Mouse (Mus musculus) 416B (cell line): ENCODE measurements around the gene Mrpl12.
A peak's percentile ranks its signal among the peaks of the same experiment; 100 is the strongest.

ENCODE experiments used
- DNase-seq: peaks from one replicate; pipeline ENCODE4 v3.0.0; 2011; ENCODE audit warnings: low read depth

Gene Mrpl12

DNA sequence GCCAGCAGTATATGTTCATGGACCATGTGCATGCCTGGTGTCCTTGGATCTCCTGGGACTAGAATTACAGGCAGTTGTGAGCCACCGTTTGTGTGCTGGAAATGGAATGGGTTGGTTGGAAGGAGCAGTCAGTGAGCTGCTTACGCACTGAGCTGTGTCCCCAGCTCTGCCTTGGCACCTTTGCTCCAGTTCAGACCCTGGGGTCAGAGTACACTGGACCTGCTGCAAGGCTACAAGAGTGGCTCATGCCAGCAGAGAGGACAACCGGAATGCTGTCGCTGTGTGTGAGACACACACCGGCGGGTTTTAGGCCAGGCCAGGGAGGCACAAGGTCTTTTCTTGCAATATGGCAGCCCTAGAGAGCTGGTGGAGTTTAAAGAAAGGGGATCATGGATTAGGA lies 12.4 kb upstream of the Mrpl12 start:
- no peak for DNase-seq

DNA sequence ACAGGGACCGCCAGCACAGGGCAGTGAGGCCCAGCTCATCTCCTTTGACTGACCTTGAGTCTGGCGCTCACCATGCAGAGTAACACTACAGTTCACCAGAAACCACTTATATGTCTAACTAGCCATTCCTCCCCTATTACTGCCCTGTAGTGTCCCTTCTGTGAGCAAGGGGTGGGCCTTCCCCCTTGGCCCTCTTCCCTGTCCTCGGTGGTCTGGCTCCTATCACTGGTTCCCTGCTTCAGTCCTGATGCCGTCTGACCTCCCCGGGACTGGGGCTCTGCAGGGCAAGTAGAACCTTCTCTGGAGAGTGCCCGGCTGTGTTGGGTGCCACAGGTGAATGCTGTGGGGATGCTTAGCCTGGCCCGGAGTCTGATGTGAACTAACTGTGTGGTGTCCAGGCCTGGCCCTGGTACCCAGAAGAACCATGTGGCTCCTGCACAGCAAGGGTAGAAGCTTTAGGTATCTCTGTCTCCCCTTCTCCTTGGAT lies 922 bp upstream of the Mrpl12 start:
- DNase-seq = no peak

DNA sequence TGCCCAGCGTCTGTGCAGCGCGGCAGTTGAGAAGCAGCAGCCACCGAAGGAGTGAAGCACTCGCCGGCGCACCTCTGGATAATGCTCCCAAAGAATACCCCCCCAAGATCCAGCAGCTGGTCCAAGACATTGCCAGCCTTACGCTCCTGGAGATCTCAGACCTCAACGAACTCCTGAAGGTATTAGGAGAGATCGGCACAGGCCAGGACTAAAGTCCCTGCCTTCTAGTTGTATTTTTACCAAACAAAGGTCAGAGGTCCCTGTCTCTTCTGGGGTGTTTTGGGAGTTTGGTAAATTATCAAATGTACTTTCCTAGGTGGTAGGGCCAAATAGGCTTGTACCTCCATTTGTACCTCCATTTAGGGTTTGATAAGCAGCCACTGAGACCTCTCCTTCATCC lies 838 bp downstream of the Mrpl12 start:
- no peak for DNase-seq

DNA sequence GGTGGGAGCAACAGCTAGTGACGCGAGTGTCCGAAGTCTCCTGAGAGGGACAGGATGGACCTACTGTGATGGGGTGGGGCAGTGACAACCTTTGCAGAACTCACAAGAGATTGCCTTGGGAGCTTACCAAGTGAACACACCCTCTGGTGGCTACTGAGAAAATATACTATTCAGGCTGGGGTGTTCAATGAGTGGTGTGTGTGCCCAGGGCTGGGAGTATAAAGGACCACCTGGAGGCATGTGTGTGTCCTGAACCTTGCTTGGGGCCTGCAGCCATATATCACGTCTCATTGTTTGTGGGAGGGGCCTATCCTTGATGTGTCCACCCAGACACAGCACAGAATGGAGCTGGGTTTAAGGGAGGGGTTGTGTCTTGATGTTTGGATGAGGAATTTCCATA lies 4.1 kb downstream of the Mrpl12 start:
- peak; percentile 49 for DNase-seq

GRCm38 (mm10) chr11:120489054-120489761 lies 4.8 kb downstream of the Mrpl12 start:
- DNase-seq = peak; percentile 91

- peak; percentile 37 for DNase-seq
These were observed 6.1 kb downstream of the Mrpl12 start for GRCm38 (mm10) chr11:120490291-120491046.

GRCm38 (mm10) chr11:120491317-120492023 lies 7.1 kb downstream of the Mrpl12 start, which contains the start of gene Slc25a10:
Gene Slc25a10 (plus strand): TSS chr11:120491840.
- DNase-seq = peak; percentile 86

- peak; percentile 88 for DNase-seq
These were observed 7.8 kb downstream of the Mrpl12 start for GRCm38 (mm10) chr11:120492024-120492877.

DNA sequence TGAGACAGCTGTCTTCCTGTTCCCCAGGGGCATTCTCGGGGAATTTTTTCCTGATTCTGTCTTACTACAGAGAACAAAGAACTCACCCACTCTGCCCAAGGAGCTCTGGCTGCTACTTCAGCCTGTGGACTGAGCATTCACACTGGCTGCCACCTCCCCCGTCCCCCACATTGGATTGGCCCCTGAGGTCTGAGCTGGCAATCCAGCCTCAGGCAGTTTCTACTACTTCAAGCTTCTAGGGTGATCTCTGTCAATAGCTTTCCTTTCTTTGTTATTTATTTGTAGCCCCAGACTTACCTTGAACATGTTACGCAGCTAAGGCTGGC lies 8.4 kb downstream of the Mrpl12 start:
- no peak for DNase-seq

DNA sequence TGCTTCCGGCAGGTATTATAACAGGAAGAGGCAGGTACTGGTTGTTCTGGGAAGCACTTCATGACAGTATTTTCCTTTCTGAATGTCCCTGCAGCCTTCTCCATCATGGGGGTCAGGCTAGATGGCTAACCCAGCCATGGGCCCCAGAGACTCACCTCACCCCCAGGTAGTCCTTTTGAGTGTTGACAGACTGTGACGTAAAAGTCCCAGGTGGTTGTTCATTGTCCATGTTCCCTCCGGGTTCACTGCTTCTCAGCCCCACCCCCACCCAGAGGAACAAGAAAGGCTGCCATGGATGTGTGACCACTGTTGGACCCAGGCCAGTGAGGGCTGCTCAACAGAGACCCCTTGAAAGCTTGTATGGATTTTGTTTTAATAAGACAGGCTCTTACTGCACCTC lies 8.9 kb downstream of the Mrpl12 start:
- DNase-seq = no peak

DNA sequence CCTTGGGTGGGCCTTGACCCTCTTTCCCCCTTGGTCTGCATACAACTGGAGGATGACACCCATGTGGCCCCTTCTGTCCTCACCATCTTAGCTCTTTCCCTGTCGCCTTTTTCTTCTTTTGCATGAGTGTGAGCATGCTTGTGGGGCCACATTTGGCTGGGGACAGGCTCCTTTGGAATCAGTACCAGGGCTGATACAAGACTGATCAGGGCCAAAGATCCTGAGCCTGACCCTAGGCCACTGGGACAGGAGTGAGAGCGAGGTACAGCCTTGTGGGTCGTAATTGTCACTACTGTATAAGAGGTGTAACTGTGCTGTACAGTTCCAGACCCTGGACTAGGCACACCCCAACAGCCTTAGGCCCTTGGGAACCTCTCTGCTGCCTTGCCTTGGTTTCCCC lies 9.5 kb downstream of the Mrpl12 start:
- DNase-seq = no peak

DNA sequence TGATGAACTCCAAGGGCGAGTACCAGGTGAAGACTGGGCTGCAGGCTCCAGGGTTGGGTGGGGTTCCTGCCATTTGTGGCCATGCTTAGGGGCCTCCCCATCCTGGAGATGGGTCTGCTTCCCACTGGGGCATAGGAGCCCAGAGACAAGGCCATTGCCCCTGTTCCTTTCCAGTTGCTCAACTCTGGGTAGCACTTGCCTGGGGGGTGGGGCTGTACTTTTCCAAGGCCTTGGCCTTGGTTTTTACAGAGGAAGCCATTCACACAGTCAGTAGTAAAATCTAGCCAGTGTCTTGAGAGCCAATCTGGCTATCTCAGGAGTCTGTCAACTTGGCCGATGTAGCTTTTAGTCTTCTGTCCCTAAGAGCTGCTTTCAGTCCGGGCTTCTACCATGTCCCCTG lies 13.0 kb downstream of the Mrpl12 start:
- DNase-seq = no peak

DNA sequence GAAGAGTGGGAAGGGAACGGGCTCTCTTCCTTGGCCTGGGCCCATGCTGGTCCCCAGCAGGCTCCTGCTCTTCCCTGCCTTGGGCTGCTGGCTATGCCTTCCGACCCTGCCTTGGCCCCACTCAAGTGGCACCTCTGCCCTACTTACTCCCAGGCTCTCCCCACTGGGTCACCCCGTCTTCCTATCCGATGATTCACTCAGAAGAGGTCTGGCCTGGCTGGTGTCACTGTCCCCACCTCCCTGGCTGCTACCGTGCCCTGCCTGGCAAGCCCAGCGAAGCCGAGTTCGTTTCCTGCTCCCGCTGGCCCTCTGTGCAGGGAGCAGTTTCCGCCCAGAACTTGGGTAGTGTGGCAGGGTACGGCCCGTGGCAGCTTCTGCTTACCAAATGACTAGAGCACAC lies 13.8 kb downstream of the Mrpl12 start:
- no peak for DNase-seq

- no peak for DNase-seq
These were observed 14.5 kb downstream of the Mrpl12 start for GRCm38 (mm10) chr11:120498891-120499290.

- DNase-seq = no peak
These were observed 15.5 kb downstream of the Mrpl12 start for GRCm38 (mm10) chr11:120499894-120500293.

DNA sequence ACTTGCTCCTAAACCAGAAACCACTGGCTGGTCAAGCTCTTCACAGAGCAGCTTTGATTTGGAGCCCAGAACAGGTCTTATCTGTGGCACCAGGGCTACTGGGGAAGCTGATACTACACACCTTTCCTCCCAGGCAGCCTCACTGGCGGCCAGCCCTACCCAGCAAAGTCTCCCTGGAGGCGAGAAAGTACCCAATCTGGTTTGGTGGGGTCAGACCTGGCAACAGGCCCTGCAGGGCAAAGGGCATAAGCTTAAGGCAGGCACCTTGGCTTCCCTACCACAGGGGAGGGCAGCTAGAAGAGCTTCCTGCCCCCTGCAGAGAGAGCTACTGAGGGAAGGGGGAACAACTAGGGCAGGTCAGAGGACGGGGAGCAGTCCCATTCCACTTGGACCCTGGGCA lies 15.9 kb downstream of the Mrpl12 start:
- DNase-seq = no peak

- no peak for DNase-seq
These were observed 16.6 kb downstream of the Mrpl12 start for GRCm38 (mm10) chr11:120501018-120501417.

DNA sequence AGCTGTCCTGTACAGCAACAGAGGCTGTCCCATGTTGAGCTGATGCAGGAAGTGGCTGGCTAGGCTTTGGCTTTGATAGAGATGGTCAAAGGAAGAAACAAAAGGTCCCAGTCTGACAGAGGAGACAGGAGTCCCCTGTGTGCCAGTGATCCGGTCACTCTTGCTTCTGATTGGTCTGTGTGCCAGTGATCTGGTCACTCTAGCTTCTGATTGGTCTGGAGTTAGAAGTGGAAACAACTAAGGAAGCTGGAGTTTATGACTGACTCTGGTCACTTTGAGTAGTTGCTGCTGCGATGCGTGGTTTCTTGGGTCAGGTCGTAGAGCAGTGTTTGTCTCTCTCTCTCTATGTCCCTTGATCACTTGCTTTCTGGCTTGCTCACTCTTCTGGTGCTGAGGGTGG lies 17.3 kb downstream of the Mrpl12 start:
- DNase-seq = peak; percentile 56

DNA sequence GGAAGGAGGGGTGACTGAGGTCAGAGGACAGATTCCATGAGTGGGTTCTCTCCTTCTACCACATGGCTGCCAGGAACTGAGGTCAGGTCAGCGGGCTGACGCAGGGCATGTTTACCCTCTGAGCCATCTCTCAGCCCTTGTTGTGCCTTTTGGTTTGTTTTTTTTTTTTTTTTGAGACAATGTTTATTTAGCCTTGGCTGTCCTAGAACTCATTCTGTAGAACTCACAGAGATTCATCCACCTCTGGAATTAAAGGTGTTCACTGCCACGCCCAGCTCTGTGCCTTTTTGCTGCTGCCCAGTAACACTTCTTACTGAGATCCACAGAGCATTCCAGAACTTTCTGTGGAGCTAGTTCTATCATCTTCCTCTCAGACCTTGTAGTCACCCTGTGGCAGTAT lies 21.2 kb downstream of the Mrpl12 start:
- no peak for DNase-seq

GRCm38 (mm10) chr11:120506899-120507298 lies 22.5 kb downstream of the Mrpl12 start:
- DNase-seq = peak; percentile 69

DNA sequence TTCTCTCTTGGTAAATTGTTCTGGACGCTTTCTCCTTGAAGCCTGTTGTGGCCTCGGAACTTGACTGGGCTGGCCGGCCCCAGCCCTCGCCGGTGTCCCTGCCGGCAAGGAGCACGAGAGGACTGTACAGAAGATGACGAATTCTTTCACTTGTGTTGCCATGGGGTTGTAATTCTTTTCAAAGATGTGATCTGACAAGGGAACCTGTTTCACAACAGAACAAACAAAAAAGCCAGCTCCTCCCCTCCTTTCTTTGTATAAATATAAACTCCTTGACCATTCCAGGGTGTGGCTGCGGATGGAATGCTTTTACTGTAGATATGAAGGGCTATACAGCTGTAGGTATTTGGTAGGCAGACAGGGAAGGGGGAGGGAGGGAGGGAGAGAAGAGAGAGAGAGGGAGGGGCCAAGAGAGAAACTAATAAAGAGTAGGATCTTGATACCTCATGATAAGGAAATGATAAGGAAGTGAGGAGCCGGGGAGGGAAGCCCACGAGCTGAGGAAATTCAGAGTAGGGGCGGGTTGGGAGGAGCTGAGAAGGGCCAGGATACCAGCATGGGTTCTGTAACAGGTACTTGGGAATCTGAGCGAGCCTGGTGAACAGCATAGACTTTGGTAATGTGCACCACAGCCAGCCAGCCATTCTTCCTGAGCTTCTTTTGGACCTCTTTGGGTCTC lies 23.3 kb downstream of the Mrpl12 start:
- no peak for DNase-seq
